Mouse (Mus musculus) retina, embryonic 14.5 days (tissue): ENCODE results near the gene Tpsab1.

Source experiments
- DNase-seq: peaks from one replicate; pipeline ENCODE4 v3.0.0-alpha.2; 2015; ENCODE audit warnings: low spot score

Tpsab1 gene

DNA sequence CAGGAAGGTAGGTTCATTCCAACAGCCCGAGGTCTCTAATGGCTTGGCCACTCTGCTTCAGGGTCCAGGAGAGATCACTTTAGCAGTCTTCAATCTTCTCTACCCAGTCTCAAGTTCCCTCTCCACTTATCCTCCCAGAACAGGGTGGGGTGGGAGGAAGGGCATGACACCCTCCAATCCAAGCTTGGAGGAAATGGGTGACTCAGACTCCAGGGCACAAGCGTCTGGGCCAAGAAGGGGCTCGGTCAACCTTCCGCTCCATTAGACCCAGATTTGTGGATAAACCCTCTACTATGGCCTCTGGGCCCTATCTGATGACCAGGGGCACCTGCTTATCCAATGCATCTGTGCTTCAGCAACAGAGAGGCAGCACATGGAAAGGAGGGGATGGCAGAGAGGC is at the start of gene Tpsab1:
Tpsab1 (minus strand) TSS at position 101 of the 400 bp plus-strand sequence.
- no peak for DNase-seq

DNA sequence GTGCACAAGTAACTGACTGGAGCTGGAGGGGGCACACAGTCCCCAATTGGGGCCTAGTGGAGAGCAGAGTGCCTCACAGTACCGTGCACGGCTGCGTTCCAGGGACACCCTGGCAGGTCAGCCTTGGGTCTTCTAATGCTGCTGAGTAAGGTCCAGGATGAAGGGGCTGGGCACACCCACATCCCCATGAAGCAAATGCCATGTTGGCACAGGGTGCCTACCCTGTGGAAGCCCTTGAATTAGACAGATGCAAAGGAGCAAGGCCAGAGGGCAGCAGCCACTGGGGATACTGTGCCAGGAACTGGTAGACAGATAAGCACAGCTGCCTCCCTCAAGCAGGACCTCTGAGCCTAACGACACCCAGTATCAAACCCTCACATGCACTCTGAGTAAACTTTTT is 49.2 kb upstream of the Tpsab1 start:
- no peak for DNase-seq

- DNase-seq = peak; percentile 45
Measured at GRCm38 (mm10) chr17:25374011-25374410, 28.6 kb upstream of the Tpsab1 start.

GRCm38 (mm10) chr17:25372491-25372890 is 27.1 kb upstream of the Tpsab1 start:
- DNase-seq = no peak

- DNase-seq = no peak
Measured at GRCm38 (mm10) chr17:25368973-25369372, 23.6 kb upstream of the Tpsab1 start, which contains the start of gene Tpsg1. Gene Tpsg1 (plus strand): TSS chr17:25369273.

DNA sequence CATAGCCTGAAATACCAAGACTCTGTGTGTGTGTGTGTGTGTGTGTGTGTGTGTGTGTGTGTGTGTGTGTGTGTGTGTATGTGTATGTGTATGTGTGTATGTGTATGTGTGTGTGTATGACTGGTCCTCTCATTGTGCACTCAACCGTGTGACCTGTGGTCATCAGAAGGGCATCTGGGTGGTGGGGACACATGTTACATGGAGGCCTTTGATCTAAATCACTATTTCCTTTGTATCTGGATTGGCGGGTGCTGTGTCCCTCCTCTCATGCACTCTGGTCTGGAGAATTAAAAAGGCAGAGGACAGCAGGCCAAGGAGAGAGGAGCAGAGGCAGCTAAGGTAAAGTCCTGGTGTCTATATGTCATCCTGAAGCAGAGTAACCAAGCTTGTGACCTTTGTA is 20.6 kb upstream of the Tpsab1 start, which contains the start of gene Tpsb2:
Tpsb2 (plus strand) TSS at position 301 of the 400 bp plus-strand sequence.
- no peak for DNase-seq

- DNase-seq = peak; percentile 44
Measured at GRCm38 (mm10) chr17:25363726-25364125, 18.4 kb upstream of the Tpsab1 start.

DNA sequence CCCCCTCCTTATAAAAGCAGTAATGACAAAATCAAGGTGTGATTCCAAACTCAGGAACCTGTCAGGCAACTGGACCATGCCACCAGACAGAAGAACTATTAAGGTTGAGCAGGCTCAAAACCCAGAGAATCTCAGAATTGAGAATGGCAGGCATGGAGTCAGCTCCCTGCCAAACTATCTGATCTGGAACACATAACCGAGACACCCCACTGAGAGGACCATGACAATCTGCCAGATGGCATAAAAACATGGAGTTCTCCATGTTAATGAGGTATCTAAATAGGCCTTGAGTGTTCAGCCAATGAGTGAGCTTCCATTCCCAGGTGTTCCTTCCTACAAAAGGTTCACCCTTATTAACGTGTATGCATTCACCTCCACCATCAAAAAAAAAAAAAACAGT is 15.9 kb upstream of the Tpsab1 start:
- no peak for DNase-seq

GRCm38 (mm10) chr17:25341490-25341889 is 3.9 kb downstream of the Tpsab1 start:
- no peak for DNase-seq

- no peak for DNase-seq
Measured at GRCm38 (mm10) chr17:25340003-25340402, 5.4 kb downstream of the Tpsab1 start.

DNA sequence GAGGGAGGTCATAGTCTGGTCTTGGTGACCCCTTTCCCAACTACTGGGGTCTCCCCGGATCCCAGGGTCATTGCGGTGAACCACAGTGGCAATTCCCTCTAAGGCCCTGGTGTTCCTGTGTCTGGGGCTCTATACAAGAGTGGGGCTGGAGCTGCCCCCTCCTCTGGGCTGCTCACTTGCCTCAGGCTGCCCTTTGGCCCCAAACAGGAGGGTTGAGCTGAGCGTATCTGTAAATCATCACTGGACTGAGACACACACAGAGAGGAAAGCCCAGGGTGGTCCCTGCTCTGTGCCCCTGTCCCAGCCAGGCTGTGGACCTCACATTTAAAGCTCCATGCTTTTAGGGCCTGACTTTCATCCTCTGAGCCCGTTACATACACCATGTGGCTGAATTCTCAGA is 7.1 kb downstream of the Tpsab1 start:
- no peak for DNase-seq

DNA sequence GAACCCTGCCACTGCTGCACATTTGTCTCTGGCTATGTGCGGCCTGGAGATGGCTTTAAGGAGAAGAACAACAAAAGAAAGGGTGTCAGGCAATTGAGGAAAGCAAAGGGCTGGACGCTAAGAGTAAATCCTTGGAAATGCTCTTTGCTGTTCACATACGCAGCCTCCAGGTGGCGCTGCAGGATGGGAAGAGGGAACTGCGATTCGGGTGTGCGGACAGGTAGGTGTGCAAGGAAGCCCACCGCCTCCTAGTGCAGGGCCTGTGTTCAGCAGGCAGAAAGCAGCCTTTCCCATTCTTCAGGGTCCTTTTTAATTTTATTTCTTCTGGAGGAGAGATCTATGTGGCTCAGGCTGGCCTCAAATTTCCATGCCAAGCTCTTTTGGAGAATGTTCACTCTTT is 11.4 kb downstream of the Tpsab1 start:
- DNase-seq = peak; percentile 84

DNA sequence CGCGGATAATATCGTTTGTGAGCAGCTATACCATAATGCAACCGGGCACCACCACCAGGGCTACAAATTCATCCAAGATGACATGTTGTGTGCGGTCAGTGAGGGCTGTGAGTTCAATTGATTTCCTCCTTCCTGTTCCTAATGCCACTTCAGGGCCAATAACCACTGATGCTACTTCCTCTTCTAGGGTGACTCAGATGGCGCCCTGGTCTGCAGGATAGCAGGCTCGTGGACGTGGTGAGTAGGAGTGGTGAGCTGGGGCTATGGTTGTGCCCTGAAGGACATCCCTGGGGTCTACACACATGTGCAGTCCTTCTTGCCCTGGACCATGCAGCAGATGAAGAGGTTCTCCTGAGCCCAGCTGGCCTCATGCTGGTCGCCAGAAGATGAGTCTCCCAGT is 13.0 kb downstream of the Tpsab1 start:
- no peak for DNase-seq

GRCm38 (mm10) chr17:25322930-25323329 is 22.4 kb downstream of the Tpsab1 start:
- DNase-seq = no peak

GRCm38 (mm10) chr17:25320819-25321218 is 24.5 kb downstream of the Tpsab1 start:
- no peak for DNase-seq

GRCm38 (mm10) chr17:25318354-25318753 is 27.0 kb downstream of the Tpsab1 start, which contains the start of gene Prss29:
Gene Prss29 (plus strand): TSS chr17:25318654.
- no peak for DNase-seq

DNA sequence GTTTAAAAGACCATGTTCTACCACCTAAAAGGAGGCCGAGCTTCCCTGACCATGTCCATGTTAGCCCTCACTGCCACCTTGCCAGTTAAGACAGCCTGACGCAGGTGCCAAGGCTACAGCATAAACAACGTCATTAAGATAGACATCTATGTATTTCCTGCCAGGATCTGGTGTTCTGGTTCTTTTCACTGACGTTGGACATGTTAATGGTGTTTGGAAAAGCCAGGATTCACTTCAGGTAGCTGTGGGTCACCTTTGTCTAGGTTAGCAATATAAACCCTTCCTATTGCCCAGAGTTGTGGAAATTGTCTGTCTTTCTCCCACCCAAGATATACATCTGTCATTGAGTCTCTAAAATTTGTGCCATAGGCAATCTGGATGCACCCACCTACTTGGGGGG is 37.0 kb downstream of the Tpsab1 start, which contains the start of gene Prss28:
Prss28 (plus strand) TSS at position 301 of the 400 bp plus-strand sequence.
- no peak for DNase-seq

DNA sequence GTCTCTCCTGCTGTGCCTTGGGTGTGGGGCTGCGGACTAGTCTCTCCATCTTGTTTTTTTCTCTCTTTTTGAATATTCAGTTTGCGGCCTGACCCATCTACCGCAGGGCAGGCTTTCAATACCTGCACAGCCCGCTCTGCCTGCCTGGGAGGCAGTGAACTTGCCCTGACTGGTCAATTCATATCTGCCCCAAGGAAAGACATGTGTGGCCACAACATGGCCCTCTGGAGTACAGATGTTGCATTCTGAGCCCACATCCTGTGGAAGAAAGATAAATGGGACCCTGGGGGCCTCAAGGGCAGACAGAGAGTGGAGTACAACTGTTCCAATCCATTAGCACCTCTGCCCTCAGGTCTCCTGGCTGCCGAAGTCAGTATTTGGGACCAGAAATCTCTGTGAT is 47.3 kb downstream of the Tpsab1 start, which contains the start of gene Prss34:
Prss34 (plus strand) TSS at position 301 of the 400 bp plus-strand sequence.
- DNase-seq = no peak

DNA sequence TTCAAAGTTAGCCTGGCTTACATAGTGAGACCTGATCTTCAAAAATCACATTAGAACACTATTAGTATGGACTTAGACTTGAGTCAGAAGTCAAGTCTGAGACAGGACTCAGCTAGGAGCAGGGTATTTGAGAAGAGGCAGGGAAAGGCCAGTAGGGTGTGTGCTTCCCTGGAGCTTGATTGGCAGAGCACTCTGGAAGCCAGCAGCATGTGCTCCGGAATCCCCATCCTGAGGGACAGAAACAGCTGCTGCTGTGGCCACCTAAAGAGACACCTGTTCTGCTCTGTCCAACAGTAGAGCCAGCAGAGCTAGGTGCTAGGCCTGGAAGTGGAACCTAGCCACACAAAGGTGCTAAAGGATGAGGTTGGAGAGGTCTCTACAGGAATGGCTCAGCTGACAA is 51.3 kb downstream of the Tpsab1 start:
- no peak for DNase-seq

- no peak for DNase-seq
Measured at GRCm38 (mm10) chr17:25293495-25293894, 51.9 kb downstream of the Tpsab1 start.
